Mouse (Mus musculus) left cerebral cortex, adult 18-20 months (tissue): ENCODE measurements at regions not wholly inside any gene's neighbourhood (a gene's known extent, or its start where the extent isn't known, plus 50 kb on each side); places are given as distances from the start of the nearest gene placed in this dataset.
A peak's percentile ranks its signal among the peaks of the same experiment; 100 is the strongest.

Experiments
- DNase-seq, 2 experiments: peaks; one replicate each; pipeline ENCODE4 v3.0.0; 2021 to 2022; ENCODE audit warnings: low spot score in 2 of 2, mixed read lengths in 1 of 2

- no peak for DNase-seq
Observed at GRCm38 (mm10) chr6:103405961-103406360, 104.4 kb upstream of the Chl1 start.

GRCm38 (mm10) chr6:103414888-103415287 is 95.5 kb upstream of the Chl1 start:
- DNase-seq: no peak

DNA sequence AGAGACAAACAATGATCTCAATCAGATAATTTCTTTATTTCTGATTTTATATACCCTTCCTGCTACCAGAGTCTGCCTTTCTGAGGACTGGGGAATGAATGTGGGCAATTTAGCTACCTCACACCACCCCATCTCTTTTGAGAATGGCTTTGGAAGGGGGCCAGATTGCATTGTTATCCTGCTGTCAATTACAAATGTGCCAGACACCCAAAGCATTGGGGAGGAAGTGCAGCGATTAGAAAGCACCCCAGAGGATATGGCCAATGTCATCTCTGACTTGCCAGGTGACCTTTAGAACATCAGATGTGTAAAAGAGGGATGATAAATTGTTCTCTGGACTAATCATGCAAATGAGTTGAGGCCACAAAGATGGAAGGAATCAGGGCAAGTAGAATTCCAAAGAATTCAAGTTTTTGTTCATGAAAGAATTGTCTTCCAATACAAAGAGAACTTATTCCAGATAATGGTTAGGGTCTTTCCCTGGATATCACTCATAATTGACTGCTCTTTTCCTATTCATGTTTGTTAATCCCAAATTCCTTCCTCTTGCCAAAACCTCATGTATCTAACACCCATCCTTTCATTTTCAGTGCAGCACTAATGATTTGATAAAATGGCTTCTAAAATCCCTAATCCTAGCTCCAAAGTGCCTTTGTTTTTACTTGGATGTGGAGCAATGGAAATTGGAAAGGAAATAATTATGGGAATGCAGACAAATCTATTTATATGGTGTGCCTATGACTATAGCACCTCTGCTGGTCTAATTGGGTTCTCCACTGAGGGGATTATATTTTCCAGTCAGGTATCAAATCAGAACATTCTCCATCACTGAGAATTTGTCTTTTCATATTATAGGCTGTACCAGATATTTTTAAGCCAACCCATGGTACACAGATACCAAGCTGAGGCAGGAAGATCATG is 89.1 kb upstream of the Chl1 start:
- no peak for DNase-seq

GRCm38 (mm10) chr6:103430933-103431594 is 79.3 kb upstream of the Chl1 start:
- DNase-seq: peak; percentile 1 to 3

GRCm38 (mm10) chr6:103431595-103431957 is 78.8 kb upstream of the Chl1 start:
- DNase-seq: no peak
